In genomic region chr10:52072482-52072881, GRCm38 (mm10) we compare ENCODE assay signal across 7 mouse cellular contexts. TPM values are rescaled to one million over a fixed set of nuclear protein-coding genes. Genes with fewer than 3 reads are reported as not detected.
DNase-seq lines count a peak whose midpoint lies in the region; ATAC-seq and TF ChIP-seq lines count a peak whose summit lies in the region.

No protein-coding gene starts in this region.

- H3K9me3 ChIP-seq in forebrain, embryonic 15.5 days = no peaks in the 10 kb centered on the region
- H3K9me3 ChIP-seq in lung, embryonic 16.5 days (ENCODE audit: control insufficient read depth, low read length) = no peaks in the 10 kb centered on the region

- H3K27me3 ChIP-seq in thymus, adult 2 months (ENCODE audit: control insufficient read depth, insufficient read depth, low read length) = no peaks in the 10 kb centered on the region
- no peaks in the 10 kb centered on the region for H3K27me3 ChIP-seq in forebrain, embryonic 15.5 days
- no peaks in the 10 kb centered on the region for H3K27me3 ChIP-seq in lung, embryonic 16.5 days (ENCODE audit: control insufficient read depth, insufficient read depth, low read depth, low read length)
- H3K27me3 ChIP-seq in splenic B cell, adult 2 months (ENCODE audit: control insufficient read depth, insufficient read depth, low read length, poor library complexity, severe bottlenecking) = no peaks in the 10 kb centered on the region

- TF ChIP-seq CTCF in thymus, adult 2 months (IDR thresholded peaks at IDR 0.05; ENCODE audit: borderline replicate concordance, control insufficient read depth, extremely low read depth, insufficient read depth, low read length, poor library complexity) = no peak

- no peaks in the 10 kb centered on the region for H3K36me3 ChIP-seq in thymus, adult 2 months (ENCODE audit: control insufficient read depth, insufficient read depth, low read length)
- no peaks in the 10 kb centered on the region for H3K36me3 ChIP-seq in forebrain, embryonic 15.5 days
- H3K36me3 ChIP-seq in lung, embryonic 16.5 days (ENCODE audit: control insufficient read depth, insufficient read depth, low read length) = no peaks in the 10 kb centered on the region
- no peaks in the 10 kb centered on the region for H3K36me3 ChIP-seq in splenic B cell, adult 2 months (ENCODE audit: control insufficient read depth, insufficient read depth, low read length, poor library complexity, severe bottlenecking)

- H3K4me3 ChIP-seq in thymus, adult 2 months (ENCODE audit: control insufficient read depth, insufficient read depth, low read length) = no peak overlapping the region
- H3K4me3 ChIP-seq in forebrain, embryonic 15.5 days = no peak overlapping the region
- H3K4me3 ChIP-seq in lung, embryonic 16.5 days (ENCODE audit: low read length) = no peak overlapping the region

- H3K4me2 ChIP-seq in forebrain, embryonic 15.5 days (replicated peaks) = no peak overlapping the region
- no peak overlapping the region for H3K4me2 ChIP-seq in lung, embryonic 16.5 days (ENCODE audit: low read depth, low read length)

- no peaks in the 10 kb centered on the region for H3K4me1 ChIP-seq in thymus, adult 2 months (replicated peaks; ENCODE audit: control insufficient read depth, insufficient read depth, low read length)
- H3K4me1 ChIP-seq in forebrain, embryonic 15.5 days = no peaks in the 10 kb centered on the region
- H3K4me1 ChIP-seq in lung, embryonic 16.5 days (replicated peaks; ENCODE audit: control insufficient read depth, insufficient read depth, low read length) = no peaks in the 10 kb centered on the region

- no peak overlapping the region for H3K27ac ChIP-seq in thymus, adult 2 months (ENCODE audit: control insufficient read depth, insufficient read depth, low read length)
- H3K27ac ChIP-seq in forebrain, embryonic 15.5 days (replicated peaks) = no peak overlapping the region
- no peak overlapping the region for H3K27ac ChIP-seq in lung, embryonic 16.5 days (ENCODE audit: low read length)

- no peak overlapping the region for H3K9ac ChIP-seq in forebrain, embryonic 15.5 days (replicated peaks)
- H3K9ac ChIP-seq in lung, embryonic 16.5 days (ENCODE audit: low read length) = no peak overlapping the region

- TF ChIP-seq POLR2A in thymus, adult 2 months (IDR thresholded peaks at IDR 0.05; ENCODE audit: control insufficient read depth, extremely low read depth, insufficient read depth, low read length, poor library complexity) = no peak

- ATAC-seq in forebrain, embryonic 15.5 days (replicated peaks) = 0 out of 2 replicates have a peak, but pooled peaks have one; percentile 53
- ATAC-seq in lung, embryonic 16.5 days (ENCODE audit: low read depth) = 0 out of 2 replicates have a peak, but pooled peaks have one; percentile 43

- peak; percentile 2 for DNase-seq in thymus, postnatal 0 days (ENCODE audit: low spot score)
- DNase-seq in thymus, adult 2 months = no peak
- peak; percentile 55 to 72 for DNase-seq in adrenal gland, postnatal 36 days
- DNase-seq in kidney, postnatal 14 days = peak; percentile 33
- peak; percentile 1 for DNase-seq in splenic B cell, adult 2 months (ENCODE audit: low read depth, low spot score)

RNA-seq across cellular contexts. Expression of gene Vgll2, which starts 50.2 kb away (rescaled TPM):
- polyA plus RNA-seq in thymus, postnatal 0 days (2015; fragmentation: Nextera tagmentation; extraction: Ambion mirVana) = 0.19 and 0.40 TPM in 2 replicates
- 0.66 and 1.2 TPM in 2 replicates for polyA plus RNA-seq in thymus, adult 2 months (2012; rRNA removed)
- total RNA-seq in adrenal gland, postnatal 36 days (2021) = not detected
- 0.51 and 3.5 TPM in 2 replicates for polyA plus RNA-seq in forebrain, embryonic 15.5 days (2015; fragmentation: Nextera tagmentation; extraction: Ambion mirVana)
- polyA plus RNA-seq in lung, embryonic 16.5 days (2015; fragmentation: Nextera tagmentation; extraction: Ambion mirVana) = 0.63 and 0.75 TPM in 2 replicates
